Mouse (Mus musculus) spleen, adult 2 months (tissue): ENCODE measurements around the gene Gm20388.

Experiments
- CTCF ChIP-seq: fragments of 200-500 bp; IDR thresholded peaks from 2 replicates; pipeline ENCODE4 v1.5.1; 2011; ENCODE audit warnings: mild to moderate bottlenecking, inconsistent platforms; ENCODE audit not compliant: insufficient read depth, insufficient read length, insufficient replicate concordance; ENCODE audit errors: extremely low read depth
- POLR2A ChIP-seq: fragments of 200-500 bp; IDR thresholded peaks from 2 replicates; pipeline ENCODE4 v1.6.1; 2011; ENCODE audit warnings: low read depth, low read length, inconsistent platforms

GRCm38 (mm10) chr8:121088281-121088680, 1177.6 kb downstream of the Gm20388 start:
- TF ChIP-seq POLR2A = no peak
- no peak for TF ChIP-seq CTCF
